Mouse (Mus musculus) lung, postnatal 0 days (tissue): ENCODE measurements around the gene Ankef1. TPM values are rescaled to one million over a fixed set of nuclear protein-coding genes. Genes with fewer than 3 reads are reported as not detected.
A peak's percentile ranks its signal among the peaks of the same experiment; 100 is the strongest.

Experiments
- ATAC-seq: fragments of 200-750 bp; cut with Nextera tagmentation; 2 replicates; pipeline ENCODE4 v1.8.0; 2017; ENCODE audit warnings: moderate library complexity
- DNase-seq: peaks from one replicate; pipeline ENCODE4 v3.0.0-alpha.2; 2016; ENCODE audit warnings: low spot score
- H3K27ac ChIP-seq: fragments of 300-500 bp; sonication (generic); 2 replicates; pipeline ENCODE4 v1.5.1; 2014; ENCODE audit warnings: antibody characterized with exemption, mild to moderate bottlenecking, low read length, mixed read lengths
- H3K27me3 ChIP-seq: fragments of 300-500 bp; sonication (generic); replicated peaks from 2 replicates; pipeline ENCODE4 v1.6.1; 2014; ENCODE audit warnings: low read length, mixed read lengths; ENCODE audit not compliant: insufficient read depth
- H3K36me3 ChIP-seq: fragments of 300-500 bp; sonication (generic); 2 replicates; pipeline ENCODE4 v1.6.1; 2014; ENCODE audit warnings: low read length, mixed read lengths; ENCODE audit not compliant: insufficient read depth
- H3K4me1 ChIP-seq: fragments of 300-500 bp; sonication (generic); 2 replicates; pipeline ENCODE4 v1.6.1; 2014; ENCODE audit warnings: antibody characterized with exemption, low read depth, low read length, mixed read lengths; ENCODE audit not compliant: insufficient read depth
- H3K4me2 ChIP-seq: fragments of 300-500 bp; sonication (generic); replicated peaks from 2 replicates; pipeline ENCODE4 v1.6.1; 2014; ENCODE audit warnings: low read depth, mild to moderate bottlenecking, low read length, moderate library complexity, mixed read lengths
- H3K4me3 ChIP-seq: fragments of 300-500 bp; sonication (generic); 2 replicates; pipeline ENCODE4 v1.5.1; 2014; ENCODE audit warnings: low read depth, low read length
- H3K9ac ChIP-seq: fragments of 300-500 bp; sonication (generic); replicated peaks from 2 replicates; pipeline ENCODE4 v1.6.1; 2014; ENCODE audit warnings: low read depth, mild to moderate bottlenecking
- H3K9me3 ChIP-seq: fragments of 300-500 bp; sonication (generic); 2 replicates; pipeline ENCODE4 v1.6.1; 2016; ENCODE audit warnings: low read length, mixed read lengths
- CTCF ChIP-seq: IDR thresholded peaks from 2 replicates; pipeline ENCODE4 v1.5.1; 2016; ENCODE audit warnings: antibody characterized with exemption, mild to moderate bottlenecking
- EP300 ChIP-seq: IDR thresholded peaks from 2 replicates; pipeline ENCODE4 v1.6.1; 2016; ENCODE audit warnings: antibody characterized with exemption, mild to moderate bottlenecking, control low read depth
- WGBS: fragments of 180-500 bp; shearing (Covaris S2); extraction: QIAGEN DNeasy Blood & Tissue Kit; methylation state at CpG from one replicate; pipeline ENCODE4 v1.1.7; 2014; 5-methylcytosine and 5-hydroxymethylcytosine counted together
- polyA plus RNA-seq: library from polyadenylated mRNA; unstranded; fragments of >200 nt; fragmentation: Nextera tagmentation; extraction: Ambion mirVana; gene quantifications from 2 replicates; pipeline ENCODE4 v1.2.1, GENCODE M21; 2015

Ankef1 gene
- polyA plus RNA-seq, 1 experiment from 2014 or later = 0.32 TPM

DNA sequence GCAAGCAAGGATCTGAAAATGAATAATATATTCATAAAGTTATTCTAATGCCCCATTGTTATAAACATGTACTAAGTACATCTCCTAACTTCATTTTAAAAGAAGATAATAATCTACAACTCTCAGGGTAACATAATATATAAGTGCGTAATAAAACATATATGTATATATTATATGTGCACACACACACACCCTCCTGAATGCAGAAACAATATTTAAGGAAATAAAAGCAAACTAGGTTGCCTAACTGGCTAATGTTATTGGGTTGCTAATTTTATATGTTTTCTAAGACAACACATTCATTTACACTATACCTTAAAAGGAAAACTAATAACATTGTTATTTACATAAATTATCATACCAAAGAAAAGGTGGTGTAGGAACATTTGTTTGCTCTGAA lies 16.3 kb upstream of the Ankef1 start:
- Histone ChIP-seq H3K9ac (no peak overlapping the region), H3K27ac (no peak overlapping the region), H3K4me2 (no peak overlapping the region), H3K27me3 (no peaks in the 10 kb centered on the region), H3K9me3 (no peaks in the 10 kb centered on the region), H3K4me1 (no peaks in the 10 kb centered on the region), H3K4me3 (no peak overlapping the region), H3K36me3 (no peaks in the 10 kb centered on the region)
- ATAC-seq (no peak), DNase-seq (no peak)
- WGBS = 96% methylated on average over 1 of the region's 1 CpGs
- no peak for TF ChIP-seq EP300
- no peak for TF ChIP-seq CTCF

DNA sequence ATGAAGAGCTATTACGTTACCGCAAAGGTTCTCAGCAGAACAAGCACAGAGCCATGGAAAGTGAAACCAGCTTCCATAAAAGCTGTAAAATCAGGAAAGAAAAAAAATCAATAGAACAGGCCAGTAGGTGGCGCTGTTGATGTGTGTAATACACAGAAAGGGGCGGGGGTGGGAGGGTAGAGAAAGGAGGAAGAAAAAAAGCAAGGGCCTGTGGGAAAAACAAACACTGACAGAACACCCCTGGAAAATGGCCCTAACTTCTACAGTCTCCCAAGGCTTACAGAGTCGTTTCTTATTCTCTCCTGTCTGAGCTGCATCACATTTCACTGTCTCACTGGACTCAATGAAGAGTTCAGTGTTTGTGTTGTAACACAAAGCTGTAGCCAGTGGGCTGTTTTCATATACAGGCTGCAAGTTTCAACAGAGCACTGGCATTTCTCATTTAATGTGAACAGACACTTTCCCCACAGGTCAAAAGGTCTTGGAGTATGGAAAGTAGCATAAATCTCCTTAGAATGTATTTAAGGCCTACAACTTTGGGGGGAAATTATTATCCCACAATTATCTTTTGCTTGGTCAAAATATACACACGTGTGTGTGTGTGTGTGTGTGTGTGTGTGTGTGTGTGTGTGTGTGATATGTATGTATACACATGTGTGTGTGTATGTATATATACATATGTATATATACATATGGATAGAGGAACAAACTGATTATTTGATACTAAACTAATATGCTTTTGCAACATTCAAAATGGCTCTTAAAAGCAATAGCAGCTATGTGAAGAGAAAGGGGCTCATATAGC lies 15.7 kb upstream of the Ankef1 start:
- no peak overlapping the region for H3K4me2 ChIP-seq
- no peaks in the 10 kb centered on the region for H3K4me1 ChIP-seq
- H3K27ac ChIP-seq = no peak overlapping the region
- no peaks in the 10 kb centered on the region for H3K36me3 ChIP-seq
- no peak overlapping the region for H3K9ac ChIP-seq
- H3K4me3 ChIP-seq = no peak overlapping the region
- WGBS = 14% methylated on average over 6 of the region's 6 CpGs
- ATAC-seq (peak; percentile 72), DNase-seq (peak; percentile 91)
- H3K9me3 ChIP-seq = no peaks in the 10 kb centered on the region
- no peaks in the 10 kb centered on the region for H3K27me3 ChIP-seq
- TF ChIP-seq CTCF (peak; percentile 73), EP300 (peak; percentile 40; the same call in 1 of the 2 replicates)

DNA sequence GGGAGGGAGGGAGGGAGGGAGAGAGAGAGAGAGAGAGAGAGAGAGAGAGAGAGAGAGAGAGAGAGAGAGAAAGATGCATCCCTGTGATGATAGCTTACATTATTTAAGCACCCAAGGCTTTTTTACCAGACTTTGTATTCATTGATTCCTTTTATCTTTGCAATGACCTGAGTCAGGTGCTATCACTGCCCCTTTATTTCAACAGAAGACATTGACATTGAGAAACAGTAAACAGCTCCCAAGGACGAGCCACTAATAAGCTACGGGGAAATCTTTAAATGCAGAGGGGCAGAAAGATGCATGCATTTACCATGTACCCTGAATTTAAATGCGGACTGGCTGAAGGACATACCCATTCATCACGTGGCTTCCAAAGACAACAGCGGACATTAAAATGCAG lies 14.7 kb upstream of the Ankef1 start:
- 79% methylated on average over 5 of the region's 5 CpGs for WGBS
- H3K4me2 ChIP-seq = no peak overlapping the region
- no peak for ATAC-seq
- no peaks in the 10 kb centered on the region for H3K9me3 ChIP-seq
- no peaks in the 10 kb centered on the region for H3K4me1 ChIP-seq
- TF ChIP-seq EP300 (no peak), CTCF (no peak)
- H3K36me3 ChIP-seq = no peaks in the 10 kb centered on the region
- H3K4me3 ChIP-seq = no peak overlapping the region
- no peak overlapping the region for H3K9ac ChIP-seq
- no peak for DNase-seq
- H3K27me3 ChIP-seq = no peaks in the 10 kb centered on the region
- H3K27ac ChIP-seq = no peak overlapping the region

DNA sequence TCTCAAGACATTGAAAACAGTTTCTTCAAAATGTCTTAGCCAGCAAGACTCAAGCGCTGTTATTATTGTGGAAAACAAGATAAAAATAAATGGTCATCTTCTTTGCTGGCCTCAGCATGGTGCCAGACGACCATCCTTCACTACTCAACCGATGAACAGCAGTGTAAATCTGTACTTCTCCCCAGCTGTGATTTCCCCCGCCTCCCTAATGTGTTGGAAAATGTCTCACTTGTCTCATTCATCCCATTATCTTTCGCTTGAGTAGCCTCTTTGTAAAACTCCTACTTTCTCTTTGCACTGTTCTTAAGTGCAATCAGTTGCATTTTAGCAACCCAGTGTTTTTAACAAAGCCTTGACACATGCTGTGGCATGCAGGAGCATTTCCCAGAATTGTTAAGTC lies 9.4 kb downstream of the Ankef1 start:
- DNase-seq (no peak), ATAC-seq (no peak)
- no peaks in the 10 kb centered on the region for H3K27me3 ChIP-seq
- no peaks in the 10 kb centered on the region for H3K36me3 ChIP-seq
- H3K4me3 ChIP-seq = no peak overlapping the region
- H3K4me2 ChIP-seq = no peak overlapping the region
- no peak for TF ChIP-seq CTCF
- TF ChIP-seq EP300 = no peak
- no peaks in the 10 kb centered on the region for H3K9me3 ChIP-seq
- 57% methylated on average over 5 of the region's 5 CpGs for WGBS
- no peak overlapping the region for H3K9ac ChIP-seq
- H3K27ac ChIP-seq = no peak overlapping the region
- no peaks in the 10 kb centered on the region for H3K4me1 ChIP-seq

DNA sequence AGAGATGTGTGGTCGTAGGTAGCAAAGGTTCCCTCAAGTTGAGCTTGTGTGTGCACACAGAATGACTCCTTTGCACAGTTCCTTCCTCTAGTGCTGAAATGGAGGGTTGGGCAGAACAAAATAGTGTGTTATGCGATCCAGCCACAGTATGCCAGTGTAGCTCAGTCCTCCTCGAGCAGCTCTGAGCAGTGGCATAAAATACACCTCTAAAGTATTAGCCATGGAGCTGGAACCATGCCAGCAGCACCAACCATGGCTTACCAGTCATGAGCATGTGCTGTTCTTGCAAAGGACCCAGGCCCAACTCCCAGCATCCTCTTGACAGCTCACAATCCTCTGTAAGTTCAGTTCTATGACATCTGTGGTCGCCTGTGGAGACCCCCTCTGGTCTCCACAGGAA lies 10.0 kb downstream of the Ankef1 start:
- H3K27me3 ChIP-seq = no peaks in the 10 kb centered on the region
- ATAC-seq (no peak), DNase-seq (no peak)
- TF ChIP-seq EP300 = no peak
- no peak for TF ChIP-seq CTCF
- WGBS = 78% methylated on average over 4 of the region's 4 CpGs
- no peak overlapping the region for H3K4me3 ChIP-seq
- no peak overlapping the region for H3K27ac ChIP-seq
- H3K4me2 ChIP-seq = no peak overlapping the region
- H3K9ac ChIP-seq = no peak overlapping the region
- H3K36me3 ChIP-seq = no peaks in the 10 kb centered on the region
- no peaks in the 10 kb centered on the region for H3K4me1 ChIP-seq
- H3K9me3 ChIP-seq = no peaks in the 10 kb centered on the region

DNA sequence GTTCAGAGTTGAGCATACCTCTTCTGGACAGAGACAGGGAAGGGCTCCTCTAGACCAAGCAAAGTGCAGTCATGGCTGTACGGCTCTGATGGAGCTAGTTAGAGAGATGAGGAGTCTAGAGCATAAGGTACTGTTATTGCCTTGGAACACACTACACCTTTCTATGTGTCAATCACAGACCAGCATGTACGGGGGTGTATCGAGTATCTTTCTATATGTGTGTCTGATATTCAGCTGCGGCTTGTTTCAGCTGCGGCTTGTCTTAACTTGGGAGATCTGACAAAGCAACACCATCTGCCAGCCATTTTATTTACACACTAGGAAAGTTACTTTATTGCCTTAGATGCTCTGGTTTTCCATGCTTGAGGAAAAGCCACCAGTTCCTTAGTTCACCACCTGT lies 11.1 kb downstream of the Ankef1 start:
- Histone ChIP-seq H3K27me3 (no peaks in the 10 kb centered on the region), H3K9ac (no peak overlapping the region), H3K4me2 (no peak overlapping the region), H3K27ac (no peak overlapping the region), H3K4me3 (no peak overlapping the region), H3K9me3 (no peaks in the 10 kb centered on the region), H3K36me3 (no peaks in the 10 kb centered on the region), H3K4me1 (no peaks in the 10 kb centered on the region)
- ATAC-seq = no peak
- DNase-seq = no peak
- no peak for TF ChIP-seq EP300
- no peak for TF ChIP-seq CTCF
- 96% methylated on average over 5 of the region's 5 CpGs for WGBS

DNA sequence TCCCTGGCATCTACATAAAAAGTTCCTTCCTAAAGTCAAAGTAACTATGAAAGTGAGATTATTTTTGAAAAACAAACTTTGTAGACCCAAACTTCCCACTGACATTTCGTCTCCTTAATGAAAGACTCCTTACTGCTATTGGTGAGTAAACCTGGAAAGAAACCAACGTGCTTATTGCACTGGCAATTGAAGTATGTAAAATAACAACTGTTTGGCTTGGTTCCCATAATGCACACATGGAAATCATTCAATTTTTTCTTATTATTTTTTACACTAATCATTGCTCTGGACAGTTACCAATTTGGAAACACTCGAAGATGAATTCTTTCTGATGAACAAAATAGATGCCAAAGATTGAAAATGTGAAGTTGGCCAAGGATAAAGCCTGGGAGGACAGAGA lies 12.1 kb downstream of the Ankef1 start:
- H3K27me3 ChIP-seq = no peaks in the 10 kb centered on the region
- no peaks in the 10 kb centered on the region for H3K4me1 ChIP-seq
- DNase-seq (no peak), ATAC-seq (no peak)
- 38% methylated on average over 3 of the region's 3 CpGs for WGBS
- H3K4me2 ChIP-seq = no peak overlapping the region
- no peak overlapping the region for H3K9ac ChIP-seq
- no peaks in the 10 kb centered on the region for H3K36me3 ChIP-seq
- H3K27ac ChIP-seq = no peak overlapping the region
- H3K9me3 ChIP-seq = no peaks in the 10 kb centered on the region
- H3K4me3 ChIP-seq = no peak overlapping the region
- TF ChIP-seq EP300 (no peak), CTCF (no peak)
